Mouse (Mus musculus) heart, postnatal 4 days (tissue): Measurements from ENCODE around the gene Thrap3. TPM values are rescaled to one million over a fixed set of nuclear protein-coding genes. Genes with fewer than 3 reads are reported as not detected.
"Not testable (repeated sequence)": the region's sequence is repeated elsewhere in the genome, so short reads cannot be mapped to it uniquely, and the experiment has no call there.

Experiments
- DNase-seq: peaks from one replicate; pipeline ENCODE4 v3.0.0; 2021
- total RNA-seq, 2 experiments: library from RNA; stranded (reverse); gene quantifications; 2 replicates each; pipeline ENCODE4 v1.2.3; 2021

Thrap3 gene
- total RNA-seq, 2 experiments from 2014 or later = 226 TPM

DNA sequence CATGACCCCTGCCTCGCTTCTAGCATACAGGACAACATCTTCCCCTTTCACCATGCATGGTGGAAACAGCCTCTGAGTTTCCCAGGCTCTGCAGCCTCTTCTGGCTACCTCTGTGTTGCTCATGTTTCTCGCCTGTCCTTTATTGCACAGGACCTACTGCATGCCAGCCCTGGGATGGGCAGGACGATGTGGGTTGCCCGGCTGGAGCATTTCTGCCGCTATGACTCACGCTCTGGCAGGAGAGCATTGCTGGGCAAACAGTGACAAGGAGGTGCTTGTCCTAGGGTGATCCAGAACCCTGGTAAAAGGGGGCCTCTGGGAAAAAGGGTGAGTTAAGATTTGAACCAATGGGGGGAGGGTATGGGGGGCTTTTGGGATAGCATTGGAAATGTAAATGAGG is 15.2 kb upstream of the Thrap3 start:
- DNase-seq = peak; percentile 32

GRCm38 (mm10) chr4:126207081-126207480 is 4.5 kb upstream of the Thrap3 start:
- no peak for DNase-seq

GRCm38 (mm10) chr4:126205386-126205785 is 2.8 kb upstream of the Thrap3 start:
- DNase-seq = no peak

GRCm38 (mm10) chr4:126204661-126205230 is 2.2 kb upstream of the Thrap3 start:
- no peak for DNase-seq

- no peak for DNase-seq
Observed at GRCm38 (mm10) chr4:126204016-126204415, 1.5 kb upstream of the Thrap3 start.

DNA sequence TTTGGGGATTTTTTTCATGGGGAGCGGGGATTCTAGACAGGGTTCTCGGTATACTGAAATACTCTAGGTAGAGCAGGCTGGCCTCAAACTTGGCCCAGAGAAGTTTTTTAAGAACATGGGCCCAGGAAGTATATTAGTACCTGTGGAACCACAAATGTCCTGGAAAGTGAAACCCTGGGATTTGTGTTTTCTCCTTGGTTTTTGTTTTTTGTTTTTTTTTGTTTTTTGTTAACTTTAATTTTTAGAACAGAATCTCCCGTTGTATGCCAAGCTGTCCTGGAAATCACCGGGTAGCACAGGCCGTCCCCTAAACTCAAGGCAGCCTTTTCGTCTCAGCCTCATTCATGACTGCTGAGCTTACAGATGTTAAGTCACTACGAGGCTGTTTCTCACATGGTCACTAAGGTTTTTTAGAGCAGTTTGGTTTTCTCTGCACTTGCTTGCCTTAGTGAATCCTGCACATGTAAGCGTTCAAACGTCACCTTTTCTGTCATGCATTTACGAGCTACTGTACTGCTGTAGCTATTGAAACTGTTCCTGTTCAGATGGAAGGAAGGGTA is 856 bp upstream of the Thrap3 start:
- DNase-seq = no peak

DNA sequence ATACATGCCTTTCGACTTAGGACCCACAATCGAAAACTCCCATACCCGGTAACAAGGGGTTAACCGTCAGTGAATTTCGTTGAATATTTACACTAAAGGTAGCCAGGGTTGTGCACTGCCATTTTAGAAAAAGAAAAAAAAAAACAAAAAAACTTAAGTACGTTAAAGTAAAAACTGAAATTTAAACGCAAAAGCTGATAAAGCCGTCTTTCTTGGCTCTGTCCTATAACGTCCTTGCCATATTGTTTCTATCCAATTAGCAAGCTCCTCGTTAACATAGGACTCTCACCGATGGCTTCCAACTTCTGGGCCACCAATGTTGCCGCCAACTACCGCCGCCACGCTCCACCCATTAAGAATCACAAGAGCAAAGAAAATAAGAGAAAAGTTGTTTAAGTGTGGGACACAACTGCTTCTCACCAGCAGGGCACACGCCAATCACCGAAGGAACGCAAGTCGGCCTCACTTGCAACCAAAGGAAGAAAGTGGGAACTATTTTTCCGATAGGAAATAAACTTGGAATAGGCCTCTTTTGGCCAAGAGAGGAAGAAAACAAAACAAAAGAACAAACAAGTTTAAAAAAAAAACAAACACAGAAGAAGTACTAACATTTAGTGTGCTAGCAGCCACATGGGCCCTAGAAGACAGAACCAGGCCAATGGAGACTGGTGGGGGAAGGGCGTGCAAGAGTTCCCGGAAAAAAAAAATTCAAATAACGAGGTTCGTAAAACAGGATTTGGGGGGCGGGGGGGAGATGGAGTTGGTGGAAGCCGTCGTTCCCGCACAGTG is 852 bp downstream of the Thrap3 start:
- DNase-seq = peak; percentile 60

DNA sequence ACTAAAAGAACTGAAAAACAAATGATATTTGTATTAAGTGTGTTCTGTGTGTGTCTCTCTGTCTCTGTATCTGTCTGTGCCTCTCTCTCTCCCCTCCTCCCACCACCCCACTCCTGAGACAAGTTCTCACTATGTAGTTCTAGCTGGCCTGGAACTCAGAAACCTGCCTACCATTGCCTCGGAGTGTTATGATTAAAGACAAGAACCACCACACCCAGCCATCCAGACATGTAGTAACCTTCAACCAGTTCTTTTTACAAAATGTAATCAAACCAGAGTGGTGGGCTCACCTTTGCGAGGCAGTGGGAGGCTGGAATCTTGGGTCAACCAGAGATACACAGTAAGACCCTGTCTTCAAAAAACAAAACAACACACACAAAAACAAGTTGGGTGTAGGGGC is 1.9 kb downstream of the Thrap3 start:
- DNase-seq = no peak

DNA sequence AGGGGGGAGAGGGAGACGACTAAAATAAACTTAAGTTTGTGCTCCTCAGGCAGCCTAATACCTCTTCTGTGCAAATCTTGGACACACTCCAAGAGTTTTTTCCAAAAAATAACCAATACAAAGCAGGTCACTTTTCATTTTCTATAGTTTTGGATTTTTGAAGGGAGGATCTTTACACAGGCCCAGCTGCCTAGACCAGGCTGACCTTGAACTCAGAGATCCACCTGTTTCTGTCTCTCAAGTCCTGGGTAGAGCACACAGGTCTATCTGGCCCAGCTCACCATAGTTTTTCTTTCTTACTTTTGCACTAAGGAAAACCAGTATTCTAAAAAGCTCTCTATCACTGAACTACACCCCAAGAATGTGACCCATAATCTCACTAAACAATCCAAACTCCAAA is 2.5 kb downstream of the Thrap3 start:
- no peak for DNase-seq

DNA sequence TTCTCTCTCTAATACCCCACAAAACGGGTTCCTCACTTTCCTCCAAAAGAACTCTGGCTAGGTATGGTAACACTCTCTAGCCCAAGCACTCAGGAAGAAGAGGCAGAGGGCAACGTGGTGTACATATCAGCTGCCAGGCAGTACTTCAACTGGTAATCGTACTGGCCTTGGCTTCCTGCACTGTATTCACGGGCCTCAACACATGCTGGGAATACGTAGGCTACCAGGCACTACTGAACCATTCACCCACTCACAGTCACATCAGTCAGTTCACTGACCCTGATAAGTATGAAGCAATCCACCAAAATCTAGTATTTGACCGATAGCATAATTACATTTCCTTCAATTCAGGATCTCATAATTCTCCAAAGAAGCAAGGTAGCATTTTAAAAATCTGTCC is 3.0 kb downstream of the Thrap3 start:
- DNase-seq = no peak

- peak; percentile 34 for DNase-seq
Observed at GRCm38 (mm10) chr4:126197485-126197884, 5.1 kb downstream of the Thrap3 start.

- no peak for DNase-seq
Observed at GRCm38 (mm10) chr4:126194916-126195315, 7.6 kb downstream of the Thrap3 start.

- no peak for DNase-seq
Observed at GRCm38 (mm10) chr4:126194216-126194615, 8.3 kb downstream of the Thrap3 start.

DNA sequence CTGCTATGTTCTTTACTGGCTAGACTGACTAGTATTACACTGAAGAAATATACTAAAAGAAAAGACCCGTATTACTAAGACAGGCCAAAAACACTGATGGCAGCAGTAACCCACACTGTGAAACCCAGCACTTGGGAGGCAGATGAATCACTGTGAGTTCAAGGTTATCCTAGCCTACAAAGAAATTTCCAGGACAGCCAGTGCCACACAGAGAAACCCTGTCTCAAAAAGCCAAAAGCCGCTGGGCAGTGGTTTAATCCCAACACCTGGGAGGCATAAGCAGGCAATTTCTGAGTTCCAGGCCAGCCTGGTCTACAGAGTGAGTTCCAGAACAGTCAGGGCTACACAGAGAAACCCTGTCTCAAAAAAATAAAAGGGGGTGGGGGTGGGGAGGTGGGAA is 11.9 kb downstream of the Thrap3 start:
- no peak for DNase-seq

- DNase-seq = no peak
Observed at GRCm38 (mm10) chr4:126187096-126187495, 15.5 kb downstream of the Thrap3 start.

- DNase-seq = no peak
Observed at GRCm38 (mm10) chr4:126183034-126183433, 19.5 kb downstream of the Thrap3 start.

DNA sequence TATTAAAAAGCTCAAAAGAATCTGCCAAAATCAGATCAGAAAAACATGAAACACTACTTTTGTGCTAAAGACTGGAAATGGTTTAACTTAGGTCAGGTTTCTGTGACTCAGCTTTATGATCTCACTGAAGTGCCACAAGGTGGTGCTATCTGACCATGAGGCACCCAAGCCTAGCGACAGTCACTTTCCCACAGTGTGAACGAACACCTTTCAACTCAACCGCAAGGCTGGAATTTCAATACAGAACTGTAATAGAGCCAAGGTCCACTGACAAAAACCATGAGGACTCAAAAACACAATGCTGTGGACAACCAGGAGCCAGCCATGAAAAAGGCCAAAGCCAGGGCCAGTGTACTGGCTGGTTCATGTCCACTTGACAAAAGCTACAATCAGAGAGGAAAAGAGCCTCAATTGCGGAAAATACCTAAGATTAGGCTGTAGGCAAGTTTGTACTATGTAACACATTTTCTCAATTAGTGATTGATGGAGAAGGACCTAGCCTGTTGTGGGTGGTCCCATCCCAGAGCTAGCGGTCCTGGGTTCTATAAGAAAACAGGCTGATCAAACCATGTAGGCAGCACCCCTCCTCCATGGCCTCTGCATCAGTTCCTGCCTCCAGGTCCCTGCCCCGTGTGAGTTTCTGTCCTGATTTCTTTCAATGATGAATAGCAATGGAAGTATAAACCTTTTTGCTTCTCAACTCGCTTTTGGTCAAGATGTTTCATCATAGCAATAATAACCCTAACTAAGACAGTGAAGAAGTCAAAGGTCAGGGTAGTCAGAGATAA is 21.2 kb downstream of the Thrap3 start:
- DNase-seq = peak; percentile 59

DNA sequence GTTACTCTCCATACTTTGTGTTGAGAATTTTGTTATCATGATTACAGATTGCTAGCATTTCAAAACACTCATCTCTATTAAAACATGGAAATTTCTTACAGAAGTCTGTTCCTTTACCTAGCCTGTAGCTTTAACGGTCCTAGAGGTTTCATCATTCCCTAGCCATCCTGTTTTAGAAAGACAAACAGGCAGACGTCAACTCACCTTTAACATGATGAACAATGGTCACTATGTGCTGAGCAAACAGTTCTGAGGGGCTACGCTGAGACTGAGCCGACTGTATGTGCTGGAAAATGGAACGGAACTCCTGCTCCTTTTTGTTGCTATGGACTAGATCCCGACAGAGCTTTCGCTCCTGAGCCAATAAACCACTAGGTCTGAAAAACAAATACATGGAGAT is 26.6 kb downstream of the Thrap3 start:
- DNase-seq = not testable (repeated sequence)

DNA sequence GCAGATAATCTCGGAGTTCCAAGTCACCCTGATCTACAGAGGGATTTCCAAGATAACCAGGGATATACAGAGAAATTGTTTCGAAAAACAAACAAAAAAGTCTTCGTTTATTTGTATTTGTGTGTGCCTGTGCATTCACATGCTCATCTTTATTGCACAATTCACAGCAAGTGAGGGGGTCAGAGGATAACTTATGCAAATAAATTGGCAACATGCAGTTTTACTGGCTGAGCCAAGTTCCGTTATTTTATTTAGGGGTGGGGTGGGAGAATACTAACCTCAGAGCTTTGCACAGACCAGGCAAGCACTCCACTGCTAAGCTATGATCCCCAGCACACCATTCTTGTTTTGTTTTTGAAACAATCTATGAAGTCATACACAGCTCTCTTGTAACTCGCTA is 28.8 kb downstream of the Thrap3 start:
- DNase-seq = no peak

DNA sequence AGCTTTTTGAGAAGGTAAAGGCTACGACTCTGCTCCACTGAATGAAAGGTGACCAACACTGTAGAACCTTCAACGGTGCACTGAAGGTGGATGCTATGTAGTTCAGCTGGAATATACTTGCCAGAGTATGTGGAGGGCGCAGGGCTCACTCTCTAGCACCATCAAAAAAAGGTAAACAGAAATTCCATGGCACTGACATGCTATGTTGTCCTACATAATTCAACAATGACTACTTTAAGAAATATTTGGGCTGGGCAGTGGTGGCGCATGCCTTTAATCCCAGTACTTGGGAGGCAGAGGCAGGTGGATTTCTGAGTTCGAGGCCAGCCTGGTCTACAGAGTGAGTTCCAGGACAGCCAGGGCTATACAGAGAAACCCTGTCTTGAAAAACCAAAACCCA is 31.8 kb downstream of the Thrap3 start:
- not testable (repeated sequence) for DNase-seq

DNA sequence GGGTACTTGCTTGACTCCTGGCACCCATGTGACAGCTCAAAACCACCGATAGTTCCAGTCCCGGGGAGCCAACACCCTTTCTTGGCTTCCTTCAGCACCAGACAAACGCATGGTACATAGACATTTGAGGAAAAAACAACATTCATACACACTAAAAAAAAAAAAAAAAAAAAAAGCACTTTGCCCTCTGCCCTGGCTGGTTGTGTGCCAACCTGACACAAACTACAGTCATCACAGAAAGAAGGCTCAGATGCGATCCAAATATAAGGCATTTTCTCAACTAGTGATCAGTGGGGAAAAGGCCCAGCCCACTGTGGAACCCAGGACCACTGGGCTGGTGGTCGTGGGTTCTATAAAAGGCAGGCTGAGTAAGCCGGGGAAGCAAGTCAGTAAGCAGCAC is 33.7 kb downstream of the Thrap3 start:
- no peak for DNase-seq

GRCm38 (mm10) chr4:126166084-126166483 is 36.5 kb downstream of the Thrap3 start:
- DNase-seq = no peak

DNA sequence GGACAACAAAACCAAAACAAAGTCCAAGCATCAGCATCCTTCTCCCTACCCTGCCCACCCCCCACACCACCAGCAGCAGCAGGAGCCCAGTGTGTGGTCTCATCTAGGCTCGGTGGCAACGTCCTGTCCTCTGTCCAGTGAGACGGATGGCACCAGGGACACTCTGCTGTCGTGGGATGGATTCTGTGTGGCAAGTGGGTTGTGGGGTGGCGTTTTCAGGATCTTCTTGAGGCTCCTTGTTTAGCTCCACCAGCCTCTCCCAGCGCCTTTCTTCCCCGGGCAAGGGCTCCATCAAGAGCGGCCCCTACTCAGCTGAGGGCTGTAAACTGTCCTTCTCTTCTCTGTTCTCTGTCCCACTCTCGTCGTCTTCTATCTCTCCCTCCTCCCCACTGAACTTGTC is 37.5 kb downstream of the Thrap3 start:
- DNase-seq = not testable (repeated sequence)
